Comparison of ENCODE assay signal across 27 mouse cellular contexts in the genomic region with DNA sequence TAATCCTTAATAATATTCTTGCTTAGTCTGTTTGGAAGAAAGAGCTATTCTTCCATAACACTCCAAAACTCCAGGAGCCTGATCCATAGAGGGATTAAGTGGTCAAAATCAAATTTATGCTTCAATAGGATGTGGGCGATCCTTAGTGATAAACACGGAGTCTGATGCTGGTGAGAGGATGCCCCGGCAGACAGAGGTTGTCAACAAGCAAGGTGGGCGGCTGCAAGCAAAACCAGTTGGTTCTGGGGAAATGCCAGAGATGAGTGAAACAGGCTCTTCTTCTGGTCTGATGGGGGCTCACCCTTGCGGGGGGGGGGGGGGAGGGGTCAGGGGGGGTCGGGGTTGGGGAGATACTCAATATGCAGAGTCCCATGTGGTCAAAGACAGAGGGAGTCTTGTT.
"Had no signal": no experiment of that assay in that cellular context is flagged by ENCODE, and none has a peak within 500 bp of the region (broad histone marks: within the 10 kb centered on the region; RNA-seq: fewer than 3 reads in every experiment).

No protein-coding gene starts in this region.

- H3K9ac ChIP-seq: heart, embryonic 12.5 days; hindbrain, embryonic 12.5 days; hindbrain, embryonic 14.5 days; intestine, embryonic 15.5 days; limb, embryonic 12.5 days; liver, embryonic 13.5 days; liver, embryonic 15.5 days; liver, postnatal 0 days had no signal

- H3K4me3 ChIP-seq: gastrocnemius, adult 2 months; heart, adult 2 months; heart, embryonic 10.5 days; heart, embryonic 12.5 days; hindbrain, embryonic 10.5 days; hindbrain, embryonic 12.5 days; intestine, embryonic 15.5 days; limb, embryonic 10.5 days; limb, embryonic 12.5 days; liver, embryonic 13.5 days; liver, embryonic 15.5 days had no signal

- ATAC-seq: hindbrain, embryonic 16.5 days; intestine, embryonic 15.5 days; intestine, postnatal 0 days; liver, postnatal 0 days had no signal

- H3K36me3 ChIP-seq: heart, embryonic 10.5 days; heart, embryonic 12.5 days; hindbrain, embryonic 10.5 days; hindbrain, embryonic 12.5 days; intestine, embryonic 15.5 days; limb, embryonic 10.5 days; limb, embryonic 12.5 days; liver, embryonic 13.5 days; liver, embryonic 15.5 days had no signal

- H3K27ac ChIP-seq: gastrocnemius, adult 2 months; heart, adult 2 months; heart, embryonic 10.5 days; hindbrain, embryonic 10.5 days; hindbrain, embryonic 12.5 days; hindbrain, embryonic 14.5 days; intestine, embryonic 15.5 days; limb, embryonic 10.5 days; limb, embryonic 12.5 days; liver, embryonic 13.5 days; liver, embryonic 15.5 days had no signal

- H3K4me2 ChIP-seq: heart, embryonic 12.5 days; hindbrain, embryonic 12.5 days; hindbrain, embryonic 14.5 days; intestine, embryonic 15.5 days; limb, embryonic 12.5 days; liver, embryonic 11.5 days; liver, embryonic 13.5 days; liver, embryonic 15.5 days had no signal

- H3K27me3 ChIP-seq: hindbrain, embryonic 12.5 days; intestine, embryonic 15.5 days; limb, embryonic 12.5 days; liver, embryonic 13.5 days; liver, embryonic 15.5 days had no signal

- H3K4me1 ChIP-seq: heart, embryonic 10.5 days; heart, embryonic 12.5 days; hindbrain, embryonic 10.5 days; hindbrain, embryonic 12.5 days; intestine, embryonic 15.5 days; limb, embryonic 10.5 days; limb, embryonic 12.5 days; liver, embryonic 13.5 days; liver, embryonic 15.5 days had no signal

- DNase-seq: gastrocnemius, adult 2 months; gastrocnemius, postnatal 10 days; gastrocnemius, postnatal 25 days; heart, adult 11 months; heart, adult 2 months; heart, postnatal 10 days; heart, postnatal 4 days; kidney, adult 18-20 months; kidney, adult 8-10 months; kidney, postnatal 10 days; kidney, postnatal 25 days; kidney, postnatal 4 days; liver; liver, embryonic 13.5 days; liver, postnatal 0 days had no signal

- H3K9me3 ChIP-seq: heart, embryonic 10.5 days; heart, embryonic 12.5 days; hindbrain, embryonic 10.5 days; hindbrain, embryonic 12.5 days; intestine, embryonic 15.5 days; limb, embryonic 10.5 days; limb, embryonic 12.5 days; liver, embryonic 13.5 days; liver, embryonic 15.5 days had no signal
